Mouse (Mus musculus) heart, adult 9 months (tissue): ENCODE data around the gene Crygc.

Source experiments
- DNase-seq, 2 experiments: peaks; one replicate each; pipeline ENCODE4 v3.0.0; 2022; ENCODE audit warnings: low spot score in 2 of 2

Gene Crygc

DNA sequence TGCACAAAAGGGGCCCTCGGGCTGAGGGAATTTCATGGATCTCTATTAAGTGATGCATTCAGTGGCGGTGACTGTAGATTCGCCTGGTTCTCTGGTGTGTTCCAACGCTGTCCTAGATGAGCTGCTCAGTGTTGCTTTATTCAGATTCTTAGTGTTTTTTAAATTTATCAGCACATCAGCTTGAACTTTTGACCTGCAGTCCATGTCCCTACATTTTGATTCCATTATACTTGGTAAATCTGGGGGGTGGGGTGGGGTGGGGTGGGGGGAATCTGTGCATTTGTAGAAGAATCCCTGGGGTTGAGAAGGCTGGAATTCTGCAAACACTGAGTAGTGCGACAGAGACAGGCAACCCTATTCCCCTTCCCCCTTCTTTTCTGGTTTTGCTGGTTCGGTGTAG is at the start of gene Crygc:
Crygc (minus strand) TSS at position 101 of the 400 bp plus-strand sequence.
- DNase-seq = no peak

DNA sequence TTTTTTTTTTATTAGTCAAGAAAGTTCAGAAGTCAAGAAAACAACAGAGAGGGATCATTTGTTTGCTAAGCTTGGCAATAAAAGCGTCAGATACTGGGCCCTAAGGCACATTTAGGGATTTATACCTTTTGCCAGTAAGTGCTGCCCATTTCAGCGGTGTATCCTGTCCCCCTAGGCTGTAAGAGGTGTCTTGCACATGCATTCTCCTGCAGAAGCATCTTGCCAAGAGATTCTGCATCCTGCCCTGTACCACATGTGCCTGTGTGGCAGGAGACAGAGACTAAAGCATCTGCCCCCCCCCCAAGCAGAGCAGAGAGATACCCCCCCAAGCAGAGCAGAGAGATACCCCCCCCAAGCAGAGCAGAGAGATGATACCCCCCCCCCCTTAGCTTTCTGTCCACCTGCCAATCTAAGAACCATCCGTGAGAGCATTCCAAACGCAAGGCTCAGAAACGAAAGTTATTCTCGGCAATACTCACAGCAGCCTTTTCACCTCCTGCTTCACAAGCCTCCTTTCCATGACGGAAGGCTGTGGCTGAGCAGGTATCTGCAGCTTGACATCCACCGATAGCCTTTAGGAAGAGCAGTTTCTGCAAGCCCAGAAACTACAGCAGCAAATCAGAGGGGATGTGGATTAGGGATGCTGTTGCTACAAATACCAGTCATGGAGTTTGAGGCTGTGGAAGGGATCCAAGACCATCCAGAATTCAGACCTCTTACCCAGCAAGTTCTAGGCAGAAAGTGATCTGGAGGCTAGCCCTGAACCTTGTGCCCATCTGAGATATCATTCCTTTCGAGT is 49.3 kb upstream of the Crygc start, which contains the start of gene D630023F18Rik:
D630023F18Rik (minus strand) TSS at position 641 of the 799 bp plus-strand sequence.
- DNase-seq = no peak

DNA sequence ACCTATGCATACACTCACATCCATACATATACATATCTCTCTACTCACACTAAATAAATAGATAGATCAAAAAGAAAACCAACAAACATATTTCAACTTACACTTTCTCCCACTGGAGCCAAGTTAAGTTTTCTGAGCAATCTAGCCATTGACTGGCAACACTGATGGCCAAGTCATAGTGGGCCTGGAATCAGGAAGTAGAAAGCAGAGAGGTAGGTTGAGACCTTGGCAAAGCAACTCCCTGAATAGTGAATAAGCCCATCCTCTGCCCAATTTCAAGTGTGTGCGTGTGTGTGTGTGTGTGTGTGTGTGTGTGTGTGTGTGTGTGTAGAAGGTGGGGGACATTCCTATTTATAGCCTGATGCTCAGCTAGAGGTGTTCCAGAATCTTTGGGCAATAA is 45.9 kb upstream of the Crygc start, which contains the start of gene Gm28845:
Gm28845 (minus strand) TSS at position 121 of the 400 bp plus-strand sequence.
- DNase-seq = no peak

DNA sequence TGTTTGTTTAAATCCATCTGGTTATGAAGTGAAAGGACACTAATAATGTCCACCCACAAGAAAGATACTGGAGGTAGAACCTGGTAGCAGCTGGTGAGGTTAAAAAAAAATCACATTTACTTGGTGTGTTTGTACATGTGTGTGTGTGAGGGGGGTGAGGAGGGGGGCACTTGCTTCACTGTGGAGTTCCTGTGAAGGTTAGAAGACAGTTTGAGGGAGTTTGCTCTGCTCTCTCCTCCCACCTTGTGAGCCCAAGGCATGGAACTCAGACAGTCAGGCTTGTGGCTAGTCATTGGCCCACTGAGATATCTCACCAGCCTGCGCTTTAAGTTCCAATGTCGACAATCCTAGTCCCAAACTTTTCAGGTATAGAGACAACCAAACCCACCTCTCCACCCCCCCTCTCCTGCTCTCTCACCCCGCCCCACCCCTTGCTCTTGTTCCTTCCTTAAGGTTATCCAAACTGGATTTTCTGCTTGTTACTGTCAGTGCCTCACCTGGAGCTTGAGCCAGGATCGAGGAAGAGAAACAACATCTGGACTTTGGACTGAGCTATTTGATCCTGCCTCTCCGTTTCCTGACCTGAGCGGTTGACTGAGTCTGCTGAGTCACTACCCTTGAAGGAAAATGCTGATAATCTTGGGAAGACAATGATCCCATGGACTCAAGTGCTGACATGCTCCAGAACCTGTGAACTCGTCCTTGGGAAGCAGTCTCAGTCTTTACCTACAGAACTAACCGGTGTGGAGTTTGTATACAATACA is 44.8 kb upstream of the Crygc start:
- no peak for DNase-seq

DNA sequence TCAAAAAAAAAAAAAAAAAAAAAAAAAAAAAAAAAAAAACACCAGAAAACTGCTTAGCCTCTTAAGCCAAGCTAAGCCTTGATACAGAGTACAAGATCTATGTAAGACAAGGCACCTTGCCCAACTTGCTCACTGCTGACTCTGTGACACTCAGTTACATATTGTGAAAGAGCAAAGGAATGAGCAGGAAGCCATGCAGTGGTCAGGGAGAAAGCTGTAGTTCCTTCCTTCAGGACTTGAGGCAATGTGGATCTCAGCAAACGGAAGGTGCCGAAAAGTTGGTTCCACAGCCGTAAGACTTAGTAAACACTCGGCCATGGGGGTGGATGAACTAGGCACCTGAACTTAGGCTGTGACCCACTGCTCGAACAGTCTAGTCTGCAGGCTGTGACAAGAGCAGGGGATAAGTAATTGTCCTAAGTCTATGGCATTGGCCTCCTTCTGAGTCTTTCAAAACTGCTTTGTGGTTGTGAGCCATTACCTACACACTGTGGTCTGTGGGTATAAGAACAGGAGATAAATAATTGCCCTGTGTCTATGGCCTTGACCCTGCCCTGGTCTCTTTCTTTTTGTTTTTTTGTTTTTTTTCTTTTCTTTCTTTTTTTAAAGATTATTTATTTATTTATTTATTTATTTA is 40.2 kb upstream of the Crygc start:
- no peak for DNase-seq

DNA sequence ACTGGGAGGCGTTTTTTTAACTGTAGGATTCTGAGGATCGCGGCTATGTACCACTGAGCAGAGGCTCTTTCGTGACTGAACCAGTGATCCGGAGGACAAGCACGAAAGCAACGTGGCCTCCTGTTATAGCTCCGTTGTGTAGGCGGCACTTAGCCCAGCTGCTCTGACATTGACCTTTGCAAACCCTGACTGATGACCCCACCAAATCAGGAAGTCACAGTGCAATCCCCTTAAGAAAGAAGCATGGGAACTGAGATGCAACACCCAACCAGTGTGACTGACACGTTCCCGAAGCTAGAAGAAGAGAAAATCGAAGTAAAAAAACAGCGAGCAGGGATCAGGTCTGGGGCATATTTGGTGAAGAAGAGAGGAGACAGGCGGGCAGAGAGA is 39.3 kb upstream of the Crygc start:
- peak; percentile 11 to 15 for DNase-seq

DNA sequence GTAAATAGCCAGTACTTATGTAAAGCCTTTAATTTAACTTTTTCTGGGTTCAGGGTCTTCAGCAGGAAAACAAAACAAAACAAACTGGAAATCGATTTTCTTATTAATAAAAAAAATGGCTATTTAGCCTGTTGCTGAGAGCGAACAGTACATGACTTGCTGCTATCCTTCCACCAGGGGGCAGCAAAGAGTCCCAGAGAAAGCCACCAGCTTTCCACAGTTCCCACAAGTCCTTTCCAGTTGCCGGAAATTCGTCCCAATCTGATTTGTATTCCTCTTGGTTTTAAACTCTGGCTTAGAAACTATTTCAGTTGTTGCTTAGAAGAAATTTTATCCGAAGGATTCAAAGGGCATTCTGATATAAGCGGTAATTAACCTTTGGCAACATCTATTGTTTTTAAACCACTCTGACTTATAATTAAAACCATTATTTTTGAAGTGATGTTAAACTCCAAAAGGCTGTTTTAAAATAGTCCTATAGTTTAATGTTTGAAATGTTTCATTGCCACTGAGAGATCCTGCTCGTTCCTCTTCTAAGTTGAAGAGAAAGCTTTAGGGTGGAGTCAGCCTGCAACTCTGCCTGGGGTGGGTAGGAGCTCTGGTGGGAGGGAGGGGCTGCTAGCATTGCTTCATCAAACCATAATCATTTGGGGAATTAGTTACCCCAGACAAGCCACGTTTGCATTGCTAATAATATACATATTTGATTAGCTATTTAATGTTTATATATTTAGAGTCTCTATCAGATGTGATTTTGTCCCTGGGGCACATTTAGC is 38.7 kb upstream of the Crygc start:
- peak; percentile 36 to 75 for DNase-seq

DNA sequence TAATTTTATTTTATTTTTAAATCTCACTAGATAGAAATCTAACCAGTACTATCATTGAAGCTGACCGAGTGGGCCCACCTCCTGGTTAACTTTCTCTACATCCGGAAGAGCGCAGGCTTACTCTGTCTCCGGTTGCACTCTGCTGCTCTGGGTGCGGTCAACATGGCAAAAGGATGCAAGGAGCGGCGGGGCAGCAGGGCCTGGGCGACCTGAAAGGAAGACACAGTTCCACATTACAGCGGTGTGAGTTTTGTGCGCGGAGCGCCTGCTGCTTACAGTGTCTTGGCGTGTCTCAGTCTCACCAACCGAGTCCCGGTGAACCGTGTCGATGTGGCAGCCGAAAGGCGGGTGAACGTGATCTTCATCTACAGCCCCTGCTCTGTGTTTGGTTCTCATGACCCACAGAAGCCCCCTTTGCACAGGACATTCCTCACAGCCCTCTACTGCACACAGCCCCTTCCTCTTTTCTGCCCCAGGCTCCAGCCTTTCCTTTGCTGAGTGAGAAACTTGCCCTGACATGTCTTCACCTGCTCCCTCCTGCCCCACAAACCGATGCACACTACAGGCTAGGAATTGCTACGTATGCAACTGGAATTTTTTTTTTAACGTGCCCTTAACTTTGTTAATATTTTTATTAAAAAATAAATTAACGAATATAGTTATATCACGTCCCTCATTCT is 36.4 kb upstream of the Crygc start:
- DNase-seq = no peak

DNA sequence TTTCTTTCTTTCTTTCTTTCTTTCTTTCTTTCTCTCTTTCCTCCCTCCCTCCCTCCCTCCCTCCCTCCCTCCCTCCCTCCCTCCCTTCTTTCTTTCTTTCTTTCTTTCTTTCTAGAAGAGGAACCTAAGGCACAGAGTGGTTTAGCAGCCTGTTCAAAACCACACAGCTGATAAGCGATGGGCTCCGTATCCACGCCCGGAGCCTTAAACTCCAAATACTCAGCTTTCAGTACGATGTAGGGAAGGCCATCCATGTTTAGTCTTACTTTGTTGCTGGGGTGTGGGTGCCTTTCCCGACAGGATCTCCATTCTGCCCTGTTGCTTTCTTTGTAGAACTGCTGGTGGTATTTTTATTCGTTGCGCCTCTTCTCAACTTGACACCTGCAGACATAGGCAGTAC is 35.7 kb upstream of the Crygc start:
- DNase-seq = no peak

DNA sequence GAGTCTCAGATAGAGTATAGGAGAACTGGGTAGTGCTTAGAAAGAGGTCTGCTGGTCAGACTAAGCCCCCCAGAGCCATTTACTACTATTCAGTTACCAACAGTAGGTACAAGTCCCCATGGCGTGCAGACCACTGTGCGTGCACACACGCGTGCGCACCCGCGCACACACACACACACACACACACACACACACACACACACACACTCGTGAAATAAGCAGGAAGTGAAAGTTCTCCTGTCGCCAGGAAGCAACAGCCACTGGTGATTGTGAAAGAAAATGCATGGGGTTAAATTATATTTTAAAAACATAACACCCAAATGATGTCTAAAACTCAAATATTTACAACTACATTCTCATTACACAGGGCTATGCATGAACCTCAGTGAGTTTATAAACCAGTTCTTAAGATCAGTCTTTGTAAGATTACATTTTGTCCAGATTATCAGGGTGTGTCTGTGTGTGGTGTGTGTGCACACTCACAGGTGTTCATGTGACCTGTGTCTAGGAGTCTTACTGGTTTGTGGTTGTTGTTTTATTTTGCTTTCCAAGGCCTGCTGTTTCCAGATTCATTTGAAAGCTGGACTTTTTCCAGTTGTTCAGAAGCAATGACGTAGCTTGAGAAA is 34.3 kb upstream of the Crygc start:
- DNase-seq = no peak

DNA sequence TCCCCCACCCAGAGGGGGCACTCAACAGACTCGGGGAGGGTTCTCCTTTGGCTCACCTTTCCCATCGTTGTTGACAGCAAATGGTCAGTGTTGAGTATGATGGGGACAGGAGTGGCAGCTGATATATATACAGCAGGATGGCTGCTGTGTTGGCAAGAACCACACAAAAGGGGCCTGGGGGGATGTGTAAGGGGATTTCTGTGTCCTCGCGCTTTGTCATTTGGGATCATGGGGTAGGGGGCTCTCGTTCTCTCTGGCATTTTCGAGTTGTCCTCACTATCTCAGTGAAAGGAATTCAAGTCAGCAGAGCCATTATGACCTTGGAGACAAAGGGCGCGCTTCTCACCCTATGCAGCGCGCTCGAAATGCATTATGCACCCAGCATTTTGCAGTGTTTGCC is 29.8 kb upstream of the Crygc start, which contains the start of gene Cryga:
Cryga (minus strand) TSS at position 101 of the 400 bp plus-strand sequence.
- no peak for DNase-seq

DNA sequence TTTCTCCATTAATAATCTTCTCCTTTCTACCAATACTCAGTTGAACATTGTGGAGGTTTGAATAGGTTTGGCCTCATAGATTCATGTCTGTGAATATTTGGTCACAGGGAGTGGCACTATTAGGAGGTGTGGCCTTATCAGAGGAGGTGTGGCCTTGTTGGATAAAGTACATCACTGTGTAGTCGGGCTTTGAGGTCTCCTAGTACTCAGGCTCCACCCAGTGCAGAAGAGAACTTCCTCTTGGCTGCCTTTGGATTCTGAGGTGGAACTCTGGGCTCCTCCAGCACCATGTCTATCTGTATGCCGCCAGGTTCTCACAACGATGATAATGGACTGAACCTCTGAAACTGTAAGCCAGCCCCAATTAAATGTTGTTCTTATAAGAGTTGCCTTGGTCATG is 23.5 kb upstream of the Crygc start:
- no peak for DNase-seq

DNA sequence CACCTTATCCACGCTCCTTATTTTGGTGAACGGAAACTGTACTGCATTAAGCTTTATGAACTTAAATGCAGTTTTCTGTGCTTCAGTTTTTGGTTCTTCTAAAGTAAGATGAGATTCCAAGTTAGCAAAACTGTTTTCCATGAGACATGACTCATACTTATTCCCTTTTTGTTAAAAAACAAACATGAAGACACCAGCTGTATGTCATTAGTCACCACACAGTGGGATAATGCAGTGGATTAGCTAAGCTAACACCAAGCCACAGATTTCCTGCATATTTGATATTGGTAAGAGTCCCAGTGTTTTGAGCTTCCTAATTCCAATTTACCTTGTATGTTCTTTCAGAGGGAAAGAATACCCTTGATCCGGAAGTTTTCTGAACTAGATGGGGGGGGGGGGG is 18.1 kb upstream of the Crygc start:
- DNase-seq = no peak

DNA sequence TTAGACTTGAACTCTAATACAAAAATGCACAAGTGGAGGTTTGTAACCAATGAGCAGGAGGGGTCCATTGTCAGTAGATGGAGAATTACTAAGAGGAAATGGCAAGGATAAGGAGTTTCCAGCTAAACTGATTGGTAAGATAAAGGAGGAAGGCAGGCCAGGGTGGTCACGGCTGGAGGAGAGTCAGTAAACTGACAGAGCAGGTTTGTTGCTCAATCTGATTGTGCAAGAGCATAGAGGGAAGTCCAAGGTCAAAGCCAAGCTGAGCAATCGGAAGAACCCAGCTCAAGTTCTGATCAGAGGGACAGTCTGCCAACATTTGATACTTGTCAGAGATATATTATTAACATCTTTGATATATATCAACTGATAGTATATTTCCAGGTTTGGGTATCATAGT is 16.9 kb upstream of the Crygc start:
- peak in 1 of 2 experiments; percentile 29 for DNase-seq

DNA sequence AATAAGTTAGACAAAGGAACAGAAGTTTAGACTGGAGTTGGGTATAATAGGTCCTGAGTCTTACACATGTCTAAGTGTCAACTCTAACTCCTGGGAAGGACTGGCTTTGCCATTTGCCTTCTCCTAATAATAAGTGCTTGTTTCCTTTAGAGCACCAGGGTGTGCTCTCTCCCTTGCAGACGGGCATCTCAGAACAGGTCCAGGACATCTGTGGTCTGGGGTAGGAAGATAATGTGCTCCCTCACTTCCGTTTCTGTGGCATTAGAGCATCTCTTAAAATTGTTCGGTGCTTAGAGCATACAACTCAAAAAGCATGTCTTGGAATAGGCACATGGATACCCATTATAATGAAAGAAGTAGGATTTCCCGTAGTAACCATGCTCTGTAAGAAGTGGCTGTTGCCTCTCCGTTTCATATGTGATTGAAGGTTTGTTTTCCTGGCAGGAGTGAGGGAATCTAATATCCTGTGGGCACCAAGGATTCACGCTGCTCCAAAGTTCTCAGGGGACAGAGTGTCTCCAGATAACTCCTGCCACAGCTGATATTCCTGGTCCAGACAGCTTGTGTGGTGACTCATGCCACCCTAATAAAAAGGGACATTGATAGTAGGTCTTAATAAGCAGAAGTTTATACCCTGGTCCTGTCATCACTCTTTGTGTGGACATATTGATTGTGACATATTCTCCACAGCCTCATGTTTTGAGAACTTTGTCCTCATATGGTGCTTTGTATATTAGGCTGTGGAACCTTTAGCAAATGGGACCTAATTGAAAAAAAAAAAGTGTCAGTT is 15.3 kb upstream of the Crygc start:
- no peak for DNase-seq

DNA sequence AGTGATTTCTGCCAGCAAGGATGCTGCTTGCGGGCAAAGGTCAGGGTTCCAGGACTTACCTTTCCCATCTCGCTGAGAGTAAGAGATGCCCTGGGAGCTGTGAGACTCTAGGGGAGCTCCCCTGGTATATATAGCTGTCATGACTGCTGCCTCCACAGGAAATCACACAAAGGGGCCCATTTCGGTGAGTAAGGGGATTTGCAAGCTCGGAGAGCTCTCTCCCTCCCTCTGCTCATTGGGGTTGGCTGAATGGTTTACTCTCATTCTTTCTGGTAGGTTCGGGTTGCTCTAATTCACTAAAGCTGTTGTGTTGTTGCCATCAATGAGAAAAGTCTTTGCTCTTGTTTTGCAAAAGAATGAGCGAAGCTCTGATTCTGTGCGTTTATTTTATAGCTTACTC is 8.7 kb upstream of the Crygc start, which contains the start of gene Crygb:
Crygb (minus strand) TSS at position 101 of the 400 bp plus-strand sequence.
- no peak for DNase-seq

DNA sequence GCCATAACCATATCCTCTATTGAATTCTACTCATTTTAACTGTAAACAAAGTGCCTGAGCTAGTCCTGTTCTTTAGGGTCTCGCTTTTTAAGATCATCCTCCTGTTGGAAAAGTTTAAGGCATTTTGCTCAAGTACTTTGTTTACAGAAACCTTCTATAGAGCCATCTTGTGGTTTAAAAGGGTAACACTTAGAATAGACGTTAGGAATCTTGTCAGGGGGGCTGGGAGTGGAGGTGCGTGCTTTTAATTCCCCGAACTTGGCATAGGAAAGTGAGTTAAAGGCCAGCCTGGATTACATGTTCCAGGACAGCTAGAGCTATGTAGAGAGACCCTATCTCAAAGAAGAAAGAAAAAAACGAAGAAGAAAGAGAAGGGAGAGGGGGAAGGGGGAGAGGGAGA is 2.1 kb upstream of the Crygc start:
- no peak for DNase-seq

DNA sequence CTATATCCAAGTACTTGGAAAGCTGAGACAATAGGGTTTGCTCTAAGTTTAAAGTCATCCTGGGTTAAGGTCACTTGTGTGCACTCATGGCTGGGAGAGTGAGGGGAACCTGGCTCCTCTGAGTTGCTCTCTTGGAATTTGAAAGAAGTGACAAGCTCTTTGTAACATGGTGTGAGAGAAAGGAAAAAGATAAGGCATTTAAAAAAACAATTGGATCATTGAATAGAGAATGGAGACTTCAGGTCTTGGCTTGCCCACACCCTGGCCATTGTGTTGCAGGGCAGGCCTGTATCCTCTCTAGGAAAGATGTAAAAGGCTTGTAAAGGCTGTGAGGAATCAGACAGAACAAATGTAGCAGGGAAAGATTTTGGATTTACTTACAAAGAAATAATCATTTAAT is 5.6 kb downstream of the Crygc start:
- no peak for DNase-seq

DNA sequence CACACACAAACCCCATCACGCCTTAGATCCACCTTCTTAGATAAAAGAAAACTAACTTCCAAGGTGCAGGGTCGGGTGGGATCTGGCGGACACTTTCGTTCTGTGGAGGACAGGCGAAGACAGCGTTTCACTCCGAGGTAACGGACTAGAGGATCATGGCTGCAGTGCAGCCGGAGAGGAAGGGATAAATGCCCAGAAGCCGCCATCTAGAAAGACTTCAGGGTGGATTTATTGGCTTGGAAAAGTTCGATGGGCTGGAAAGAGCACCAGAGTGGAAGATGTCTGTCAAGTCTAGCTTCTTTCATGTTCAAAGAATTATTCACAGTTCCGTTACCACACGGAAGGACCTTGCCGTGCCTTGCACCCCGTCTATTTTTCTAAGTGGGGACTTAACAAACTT is 9.3 kb downstream of the Crygc start:
- no peak for DNase-seq

DNA sequence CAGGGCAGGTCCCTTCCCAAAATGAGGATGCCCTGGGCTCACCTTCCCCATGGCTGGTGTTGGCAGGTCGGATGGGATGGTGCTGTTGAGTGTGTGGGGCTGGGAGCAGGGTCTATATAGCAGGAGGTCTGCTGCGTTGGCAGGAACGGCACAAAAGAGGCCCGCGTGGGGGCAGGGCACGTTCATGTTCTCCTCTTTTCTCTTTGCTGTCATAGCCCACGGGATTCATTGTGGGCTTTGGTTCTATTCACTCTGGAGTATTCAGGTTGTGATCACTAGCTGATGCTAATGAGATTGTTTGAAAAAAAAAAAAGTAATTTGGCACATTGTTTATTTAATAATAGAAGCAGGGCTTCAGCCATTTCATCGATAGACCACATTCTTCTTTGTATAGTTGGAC is 10.1 kb downstream of the Crygc start, which contains the start of gene Crygd:
Crygd (minus strand) TSS at position 101 of the 400 bp plus-strand sequence.
- no peak for DNase-seq
